Mouse (Mus musculus) frontal cortex, adult 2 months (tissue): ENCODE results near the gene Gpr84. TPM values are rescaled to one million over a fixed set of nuclear protein-coding genes. Genes with fewer than 3 reads are reported as not detected.

Source experiments
- DNase-seq, 2 experiments: peaks; one replicate each; pipeline ENCODE4 v3.0.0; 2022; ENCODE audit warnings: low spot score in 1 of 2; ENCODE audit errors: extremely low spot score in 1 of 2
- polyA plus RNA-seq: library from polyadenylated mRNA; depleted of rRNA; stranded (reverse); fragments of >200 nt; gene quantifications from 2 replicates; pipeline ENCODE4 v1.2.3, GENCODE M21; 2012

Gpr84 gene
- polyA plus RNA-seq, 1 experiment, result 1.5 TPM

DNA sequence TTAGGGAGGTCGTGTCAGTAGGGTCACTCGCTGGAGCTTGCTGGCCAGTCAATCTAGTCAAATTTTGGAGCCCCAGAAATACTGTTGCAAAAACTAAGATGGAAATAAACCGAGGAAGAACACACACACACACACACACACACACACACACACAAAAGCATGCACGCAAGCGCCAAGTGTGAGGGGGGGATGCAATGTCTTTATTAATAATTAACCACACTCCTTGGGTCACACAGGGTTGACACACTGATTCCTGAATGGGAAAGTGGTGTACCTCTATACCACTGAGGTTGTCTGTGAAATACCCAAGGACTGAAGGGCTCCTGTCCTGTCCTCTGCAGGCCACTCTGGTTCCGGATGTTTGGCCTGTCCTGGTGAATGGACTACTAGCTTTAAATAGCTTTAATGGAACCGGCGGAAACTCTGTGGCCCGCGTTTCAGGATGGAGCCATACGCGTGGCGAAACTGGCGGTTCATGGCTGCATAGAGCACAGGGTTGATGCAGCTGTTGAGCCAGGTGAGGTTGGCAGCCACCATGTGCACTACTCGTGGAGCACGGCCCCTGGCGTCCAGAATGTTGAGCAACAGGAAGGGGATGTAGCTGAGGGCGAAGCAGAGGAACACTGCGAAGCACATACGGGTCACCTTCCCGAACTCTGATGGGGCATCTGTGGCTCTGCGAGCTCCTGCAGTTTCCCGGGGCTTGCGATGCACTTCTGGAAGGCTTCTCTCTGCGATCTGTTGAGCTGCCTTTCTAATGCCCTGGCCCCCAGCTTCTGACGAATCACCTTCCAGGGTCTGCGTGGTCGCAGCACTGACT, 2.1 kb downstream of the Gpr84 start:
- DNase-seq, result no peak

DNA sequence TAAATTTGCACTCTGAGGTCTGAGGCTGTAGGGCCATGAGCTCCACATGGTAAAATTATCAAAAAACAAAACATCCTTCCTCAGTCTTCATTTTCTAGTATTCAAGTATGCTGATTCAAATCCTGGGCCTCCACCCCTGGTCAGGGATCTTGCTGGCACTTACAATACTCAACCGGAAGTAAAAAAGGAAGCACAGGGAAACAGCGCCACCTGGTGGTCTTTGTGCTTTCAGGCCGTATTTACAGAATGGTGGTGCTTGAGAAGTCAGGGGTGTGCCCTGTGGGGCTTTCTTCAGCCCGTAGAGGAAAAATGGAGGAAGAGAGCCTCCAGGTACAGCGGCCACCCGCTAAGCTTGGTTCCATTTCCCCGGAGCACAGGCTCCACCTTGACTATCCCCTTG, 3.3 kb downstream of the Gpr84 start:
- peak; percentile 78 to 98 for DNase-seq

DNA sequence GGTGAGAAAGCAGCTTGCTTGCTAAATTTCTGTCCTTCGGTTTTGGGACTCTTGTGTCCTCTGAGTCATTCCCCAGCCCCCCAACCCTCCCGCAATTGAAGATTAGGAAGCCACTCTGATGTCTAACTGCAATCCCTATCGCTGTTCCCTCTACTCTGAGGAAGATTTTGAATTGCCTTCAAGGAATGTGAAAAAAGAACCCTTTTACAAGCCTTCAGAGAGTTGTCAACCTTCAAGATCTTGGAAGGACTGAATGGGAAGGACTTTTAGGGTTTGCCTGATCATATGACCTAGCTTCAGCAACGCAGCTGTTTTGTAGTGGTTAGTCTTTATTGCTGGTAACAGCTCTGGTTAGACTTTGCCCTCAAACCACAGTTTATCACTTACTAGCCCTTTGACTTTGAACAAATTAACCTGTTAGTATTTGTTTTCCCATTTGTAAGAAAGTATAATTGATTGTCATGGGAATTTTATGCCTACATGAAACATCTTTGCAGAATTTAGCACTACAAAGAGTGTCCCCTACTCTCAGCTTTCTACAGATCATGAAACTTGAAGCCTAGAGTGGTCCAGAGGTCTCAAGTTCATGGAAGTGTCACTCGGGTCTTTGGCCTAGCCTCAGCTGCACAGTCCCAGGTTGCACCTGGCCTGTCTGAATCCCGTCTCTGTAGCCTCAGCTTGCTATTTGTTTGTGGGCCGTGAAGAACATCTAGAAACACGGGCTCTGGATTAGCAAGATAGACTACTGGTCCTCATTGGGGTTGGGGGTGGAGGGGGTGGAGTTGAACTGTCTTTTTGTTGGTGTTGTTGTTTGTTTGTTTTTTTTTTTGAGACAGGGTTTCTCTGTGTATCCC, 4.4 kb downstream of the Gpr84 start:
- no peak for DNase-seq

DNA sequence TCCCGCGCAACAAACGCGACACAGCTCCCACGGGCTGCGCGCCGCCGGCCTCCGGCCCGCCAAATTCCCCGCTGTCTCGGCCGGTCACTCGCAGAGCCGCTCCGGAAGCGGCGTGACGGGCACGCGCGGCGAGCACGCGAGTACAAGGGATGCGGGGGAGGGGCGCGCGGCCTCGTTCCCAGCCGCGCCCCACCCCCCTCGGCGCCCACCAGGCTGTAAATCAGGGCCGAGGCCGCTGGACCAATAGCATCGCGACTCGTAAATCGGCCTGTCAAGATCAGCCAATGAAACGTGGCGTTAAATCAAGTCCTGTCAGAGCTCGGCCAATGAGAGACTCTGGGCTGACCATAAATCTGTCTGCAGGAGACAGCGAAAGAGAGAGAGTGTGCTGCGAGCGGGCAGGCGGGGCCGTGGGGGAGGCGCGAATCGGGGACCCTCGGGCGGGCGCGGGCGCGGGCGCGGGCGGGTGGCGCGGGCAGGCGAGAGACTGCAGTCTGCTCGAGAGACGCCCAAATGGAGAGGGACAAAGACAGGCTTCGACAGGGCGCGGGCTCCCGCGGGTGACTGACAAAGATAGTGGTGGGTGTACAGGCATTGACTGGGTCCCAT, 5.2 kb downstream of the Gpr84 start:
- peak; percentile 97 to 98 for DNase-seq

DNA sequence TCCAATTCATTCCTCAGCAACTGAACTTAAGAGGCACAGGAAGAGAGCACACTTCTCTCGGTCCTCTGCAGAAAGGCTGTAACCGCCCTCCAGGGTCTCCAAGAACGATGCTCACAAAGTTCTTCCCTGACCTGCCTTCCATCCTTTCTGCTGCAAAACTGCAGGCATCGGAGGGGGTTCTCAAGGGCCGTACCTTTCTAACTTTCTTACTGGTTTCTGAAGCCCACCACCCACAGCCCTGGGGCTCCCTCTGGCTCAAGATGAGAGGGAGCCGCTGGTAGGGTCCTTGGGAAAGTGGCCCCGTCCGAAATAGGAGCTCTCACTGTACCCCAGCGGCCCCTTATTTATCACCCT, 5.8 kb downstream of the Gpr84 start:
- no peak for DNase-seq

DNA sequence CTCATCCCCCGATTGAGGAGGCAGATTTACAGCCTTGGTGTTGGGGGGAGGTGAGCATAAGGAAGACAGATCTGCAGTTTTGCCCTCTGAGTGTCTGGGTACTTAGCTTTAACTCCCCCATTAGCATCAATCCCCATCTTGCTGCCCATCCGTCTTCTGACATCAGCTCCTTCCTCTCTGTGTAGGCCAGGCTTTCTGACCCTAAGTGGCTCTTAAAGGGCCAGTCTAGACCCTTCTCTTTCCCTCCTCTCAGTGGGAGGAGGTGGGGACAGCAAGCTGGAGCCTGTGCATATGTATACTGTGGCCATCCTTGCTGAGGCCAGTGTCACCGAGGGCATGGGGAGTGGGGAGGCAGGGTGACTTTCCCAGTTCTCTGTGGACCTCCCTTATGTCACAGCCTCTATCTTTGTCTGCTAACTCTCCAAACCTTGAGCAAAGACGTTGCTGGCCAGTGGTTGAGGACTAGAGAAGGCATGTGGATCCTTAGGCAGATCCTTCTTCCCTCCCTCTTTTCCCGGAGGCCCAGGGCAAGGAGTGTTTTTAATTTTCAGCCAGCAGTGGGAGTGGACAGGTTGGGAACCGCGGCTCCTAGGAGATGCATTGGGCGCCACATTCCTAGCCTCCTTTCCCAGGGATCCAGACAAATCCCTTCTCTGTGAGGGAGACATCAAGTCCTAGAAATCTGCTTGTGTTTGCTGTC, 6.3 kb downstream of the Gpr84 start:
- DNase-seq, result no peak

DNA sequence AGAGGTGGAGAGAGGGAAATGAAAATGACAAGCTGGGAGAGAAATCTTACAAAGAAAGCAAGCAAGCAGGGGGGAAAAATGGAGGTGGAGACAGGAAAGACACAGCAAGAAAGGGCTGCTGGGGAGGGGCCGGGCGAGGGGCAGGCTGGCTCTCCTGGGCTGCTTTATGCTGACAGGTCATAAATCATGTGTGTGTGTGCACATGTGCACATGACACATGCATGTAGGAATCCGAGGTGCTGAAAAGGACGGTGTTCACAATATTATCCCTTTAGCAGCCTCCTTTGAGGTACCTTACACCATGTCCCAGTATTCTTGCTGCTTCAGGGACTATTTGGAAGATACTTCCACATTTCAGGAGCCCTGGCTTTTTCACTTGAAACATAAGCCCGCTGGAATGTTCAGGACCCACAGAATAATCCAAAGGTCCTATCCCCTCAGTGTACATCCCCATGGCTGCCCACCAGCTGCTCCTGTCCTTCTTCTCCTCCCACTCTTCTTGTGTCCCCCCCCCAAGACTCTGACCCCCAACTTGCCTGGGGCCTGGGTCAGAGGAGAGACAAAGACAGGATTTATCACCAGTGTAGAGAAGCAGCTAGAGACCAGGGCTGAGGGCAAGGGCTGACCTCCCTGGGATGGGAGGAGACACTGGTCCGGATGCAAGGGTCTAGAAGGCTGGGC, 7.9 kb downstream of the Gpr84 start:
- no peak for DNase-seq

DNA sequence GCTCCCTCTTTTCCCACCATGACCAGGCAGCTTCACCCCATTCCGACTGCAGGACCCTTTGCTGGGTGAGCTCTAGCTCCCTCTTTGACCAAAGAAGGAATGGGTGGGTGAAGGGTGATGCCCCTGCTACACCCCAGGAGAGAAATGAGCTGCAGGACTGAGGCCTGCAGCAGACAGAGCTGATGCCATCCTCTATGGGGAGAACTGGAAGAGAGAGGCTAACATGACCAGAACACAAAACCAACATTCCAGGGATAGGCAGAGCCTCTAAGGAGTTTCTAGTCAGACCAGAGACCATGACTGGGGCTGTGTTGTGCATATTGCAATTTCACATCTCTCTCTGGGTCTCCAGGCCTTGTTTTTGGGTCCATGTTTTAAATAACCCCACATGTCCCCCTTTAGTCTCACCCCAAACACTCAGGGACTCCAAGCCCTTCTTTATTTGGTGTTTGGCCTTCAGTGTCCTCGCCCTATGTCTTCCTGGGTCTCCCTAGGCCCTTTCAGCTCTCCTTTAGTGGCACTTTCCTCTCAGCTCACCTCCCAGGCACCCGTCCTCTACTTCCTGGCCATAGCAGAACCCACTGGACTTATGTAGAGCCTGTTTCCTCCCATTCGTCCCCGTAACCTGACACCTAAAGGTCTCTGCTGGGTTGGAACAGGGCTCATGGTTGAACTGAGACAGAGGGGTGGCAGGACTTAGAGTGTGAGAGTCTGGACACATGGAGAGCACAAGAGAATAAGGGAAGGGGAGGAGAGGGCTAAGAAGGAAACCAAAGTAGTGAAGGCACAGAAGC, 8.7 kb downstream of the Gpr84 start:
- no peak for DNase-seq

DNA sequence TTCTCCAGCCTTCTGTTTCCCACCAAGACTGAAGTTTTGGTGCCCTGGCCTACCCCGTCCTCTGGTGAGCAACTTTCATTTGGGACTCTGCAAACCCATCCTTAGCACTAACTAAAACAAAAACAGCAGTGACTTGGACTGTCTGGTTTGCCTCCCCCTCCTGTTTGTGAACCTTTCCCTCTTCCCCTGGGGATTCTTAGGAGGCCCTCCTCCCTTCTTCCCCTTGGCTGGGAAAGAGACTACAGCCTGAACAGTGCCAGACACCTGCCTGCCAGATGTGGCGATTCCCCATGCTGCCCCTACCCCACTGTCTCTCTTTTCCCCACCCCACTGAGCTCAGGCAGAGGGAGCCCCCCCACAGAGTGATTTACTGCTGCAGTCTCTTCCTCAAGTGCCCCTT, 9.4 kb downstream of the Gpr84 start:
- DNase-seq, result no peak

DNA sequence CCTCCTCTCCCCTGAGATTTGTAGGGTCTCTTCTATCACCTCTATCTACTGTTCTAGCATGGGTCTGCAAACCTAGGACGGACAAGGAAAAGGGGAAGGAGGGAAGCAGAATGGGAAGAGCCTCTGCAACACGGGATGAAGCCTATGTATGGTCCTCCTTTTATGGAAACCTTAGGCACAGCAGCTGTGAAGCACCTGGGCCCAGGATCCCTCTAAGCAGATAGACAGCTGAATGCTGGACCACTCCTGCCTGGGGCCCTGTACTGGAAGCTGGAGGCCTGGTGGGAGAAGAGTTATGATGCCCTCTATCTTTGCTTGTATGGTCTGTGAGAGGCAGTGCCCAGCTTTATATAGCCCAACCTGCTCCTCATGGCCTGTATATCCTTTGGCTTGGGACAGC, 9.9 kb downstream of the Gpr84 start:
- no peak for DNase-seq

DNA sequence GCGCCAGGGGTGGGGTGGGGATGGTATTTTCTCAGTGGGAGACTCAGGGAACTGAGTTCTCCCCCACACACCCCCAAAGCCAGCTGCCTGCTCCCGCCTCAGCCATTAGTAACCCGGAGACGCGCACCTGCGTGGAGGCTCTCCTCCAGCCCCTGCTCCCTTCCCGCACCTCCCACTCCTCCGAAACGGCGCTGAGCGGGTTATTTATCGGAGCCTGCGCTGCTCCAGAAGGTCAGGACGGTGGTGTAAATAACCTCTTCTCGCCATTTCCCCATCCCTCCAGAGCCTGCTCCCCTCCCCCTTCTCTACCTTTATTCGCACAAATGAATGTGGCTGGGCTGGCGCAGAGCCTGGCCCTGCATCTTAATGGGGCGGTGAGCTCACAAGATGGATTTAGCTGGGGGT, 10.3 kb downstream of the Gpr84 start:
- peak in 1 of 2 experiments; percentile 70 for DNase-seq

DNA sequence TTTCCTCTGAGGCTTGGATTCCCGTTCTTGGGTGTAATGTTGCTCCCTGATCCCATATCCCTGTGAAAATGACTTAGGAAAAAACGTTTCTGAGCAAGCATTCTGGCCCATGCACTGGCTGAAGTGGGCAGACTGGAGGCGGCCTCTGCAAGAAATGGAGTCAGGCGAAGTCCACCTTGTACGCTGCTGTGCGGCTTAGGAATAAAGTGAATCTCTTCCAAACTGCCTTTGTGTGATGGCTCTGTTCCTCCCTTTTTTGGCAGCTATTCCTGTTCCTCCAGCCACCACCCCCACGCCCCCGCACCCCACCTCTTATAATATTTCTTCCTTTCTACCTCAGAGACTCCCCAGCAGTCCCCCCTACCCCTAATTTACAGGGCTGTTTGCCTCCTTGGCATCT, 10.8 kb downstream of the Gpr84 start:
- no peak for DNase-seq

DNA sequence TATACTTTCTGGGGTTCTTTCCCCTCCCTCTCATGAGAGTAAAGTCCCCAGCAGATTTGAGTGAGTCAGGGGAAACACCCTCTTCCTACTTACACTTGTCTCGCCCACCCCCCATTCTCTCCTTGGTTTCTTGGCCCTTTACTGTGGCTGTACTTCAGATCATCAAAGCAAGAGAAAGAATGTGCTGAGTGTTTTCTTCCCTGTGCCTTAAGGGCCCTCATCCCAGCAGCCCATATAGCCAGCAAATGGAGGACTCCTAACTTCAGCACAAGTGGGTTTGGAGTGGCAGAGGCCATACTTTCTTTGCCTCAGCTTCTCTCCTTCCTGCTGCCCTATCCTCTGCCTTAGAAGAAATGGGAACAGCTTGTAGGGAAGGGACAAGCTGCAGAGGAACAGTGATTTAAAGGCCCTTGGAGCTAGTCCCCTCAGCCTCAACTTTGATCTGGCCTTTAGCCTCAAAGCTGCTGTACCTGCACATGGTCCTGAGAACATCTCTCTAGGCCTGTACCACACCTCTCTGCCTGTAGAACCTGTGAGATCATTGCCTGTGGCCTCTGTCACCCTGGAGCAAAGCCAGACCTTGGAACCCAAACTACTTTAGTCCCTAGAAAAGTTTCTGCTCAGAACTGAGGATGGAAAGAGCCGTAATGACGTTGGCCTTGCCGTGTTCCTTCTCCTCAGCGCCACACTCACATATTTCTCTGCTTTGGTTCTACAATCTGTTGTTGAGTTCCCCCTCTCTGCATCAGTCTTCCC, 11.4 kb downstream of the Gpr84 start:
- no peak for DNase-seq

DNA sequence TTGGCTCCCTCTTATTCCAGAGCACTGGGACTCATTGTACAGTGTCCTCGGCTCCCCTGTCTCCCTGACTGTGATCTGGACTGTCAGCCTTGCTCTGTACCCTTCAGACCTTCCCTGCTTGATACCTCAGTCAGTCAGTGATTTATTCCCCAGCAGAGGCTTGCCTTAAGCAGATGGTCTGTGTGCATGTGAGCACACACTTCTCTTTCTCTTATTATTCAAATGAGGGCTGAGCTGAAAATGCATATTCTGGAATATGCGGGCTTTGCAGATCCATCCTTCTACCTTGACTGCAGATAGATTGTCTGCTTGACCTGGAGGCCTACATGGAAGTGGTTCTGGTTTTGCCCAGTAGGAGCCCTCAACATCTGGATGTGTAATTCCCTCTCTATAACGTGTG, 12.4 kb downstream of the Gpr84 start:
- no peak for DNase-seq

DNA sequence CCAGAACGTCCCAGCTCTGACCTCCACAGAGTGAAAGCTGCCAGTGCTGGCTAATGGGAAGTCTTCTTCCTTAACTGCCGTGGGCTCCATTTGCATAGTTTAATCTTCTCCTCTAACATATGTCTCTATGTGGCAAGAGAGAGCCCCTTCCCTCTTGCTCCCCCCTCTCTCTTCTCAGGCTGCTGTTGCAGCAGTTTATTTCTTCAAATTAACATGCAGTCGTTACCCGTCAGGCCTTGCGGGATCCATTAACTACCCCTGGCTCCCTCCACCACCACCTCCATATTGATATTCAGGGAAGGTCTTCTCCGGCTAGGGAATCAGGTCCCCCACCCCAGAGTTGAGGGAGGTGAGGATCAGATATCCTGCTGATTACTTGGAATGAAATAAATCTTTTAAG, 13.1 kb downstream of the Gpr84 start:
- no peak for DNase-seq

DNA sequence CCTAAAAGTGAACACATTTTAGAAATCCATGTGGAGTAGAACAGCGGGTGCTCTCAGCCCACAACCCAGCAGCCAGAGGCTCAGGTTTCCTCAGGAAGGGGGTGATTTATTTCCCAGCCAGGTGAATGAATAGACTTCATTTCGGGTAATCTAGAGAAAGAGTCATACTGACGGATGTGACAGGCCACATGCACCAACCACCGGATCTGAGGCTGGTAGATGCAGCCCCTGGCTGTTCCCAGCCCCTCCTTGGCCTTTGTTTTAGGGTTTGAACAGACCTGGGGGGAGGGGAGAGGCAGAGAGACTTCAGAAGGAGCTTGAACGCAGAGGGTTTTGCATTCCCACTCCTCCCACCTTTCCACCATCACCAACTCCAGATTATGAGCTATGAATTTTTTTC, 14.6 kb downstream of the Gpr84 start:
- DNase-seq, result no peak

DNA sequence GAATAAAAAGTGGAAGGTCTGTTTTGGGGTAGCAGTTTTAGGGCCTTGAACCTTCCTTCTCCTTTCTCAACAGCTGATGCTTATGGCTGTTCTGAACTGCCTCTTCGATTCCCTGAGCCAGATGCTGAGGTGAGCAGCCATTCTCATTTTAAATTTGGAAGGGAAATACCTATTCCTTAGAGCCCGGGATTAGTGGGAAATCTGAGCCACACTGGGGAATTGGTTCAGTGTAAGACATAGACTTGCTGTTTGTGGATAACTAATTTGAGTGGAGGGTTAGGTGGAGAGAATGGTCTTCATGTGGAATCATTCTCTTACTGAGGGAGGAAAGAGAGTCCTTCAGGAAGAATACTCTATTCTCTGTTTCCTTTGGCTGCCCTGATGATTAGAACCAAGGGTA, 15.8 kb downstream of the Gpr84 start:
- no peak for DNase-seq

DNA sequence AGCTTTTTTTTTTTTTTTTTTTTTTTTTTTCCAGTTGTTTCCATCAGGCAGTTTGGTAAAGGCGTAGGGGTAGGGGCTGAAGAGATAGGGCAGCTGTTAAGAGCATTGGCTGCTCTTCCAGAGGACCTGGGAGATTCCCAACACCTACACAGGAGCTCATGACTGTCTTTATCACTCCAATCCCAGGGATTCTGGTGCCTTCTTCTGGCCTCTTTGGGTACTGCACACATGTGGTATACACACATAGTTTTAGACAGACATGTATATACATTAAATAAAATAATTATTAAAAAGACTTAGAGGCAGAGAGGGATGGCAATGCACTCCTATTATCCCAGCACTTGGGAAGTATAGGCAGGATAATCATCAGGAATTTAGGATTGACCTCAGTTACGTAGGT, 17.0 kb downstream of the Gpr84 start:
- no peak for DNase-seq
